Mouse (Mus musculus): ENCODE results near the gene Pdzrn3. TPM values are rescaled to one million over a fixed set of nuclear protein-coding genes. Genes with fewer than 3 reads are reported as not detected.

Gene Pdzrn3
- total RNA-seq, 1 experiment from 2014 or later: not detected

GRCm38 (mm10) chr6:101335744-101336143, 42.0 kb downstream of the Pdzrn3 start:
- no peak for ATAC-seq (ENCODE audit: extremely low read depth, insufficient number of reproducible peaks, low FRiP score, poor library complexity, severe bottlenecking)

DNA sequence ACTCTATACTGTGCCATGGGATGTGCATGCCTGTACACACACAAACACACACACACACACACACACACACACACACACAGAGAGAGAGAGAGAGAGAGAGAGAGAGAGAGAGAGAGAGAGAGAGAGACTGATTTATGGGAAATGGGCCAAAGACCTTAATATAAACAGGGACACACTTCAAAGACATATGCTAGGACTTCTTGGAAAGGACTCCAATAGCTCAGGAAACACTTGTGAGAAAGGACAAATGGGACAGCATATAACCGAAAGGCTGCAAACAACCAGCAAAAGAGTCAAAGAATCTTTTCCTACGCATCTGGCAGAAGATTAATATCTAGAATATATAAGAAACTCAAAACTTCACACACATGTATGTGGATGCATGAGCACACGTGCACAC, 43.2 kb downstream of the Pdzrn3 start:
- ATAC-seq (ENCODE audit: extremely low read depth, insufficient number of reproducible peaks, low FRiP score, poor library complexity, severe bottlenecking): no peak

GRCm38 (mm10) chr6:101330392-101330791, 47.3 kb downstream of the Pdzrn3 start:
- ATAC-seq (ENCODE audit: extremely low read depth, insufficient number of reproducible peaks, low FRiP score, poor library complexity, severe bottlenecking): no peak

DNA sequence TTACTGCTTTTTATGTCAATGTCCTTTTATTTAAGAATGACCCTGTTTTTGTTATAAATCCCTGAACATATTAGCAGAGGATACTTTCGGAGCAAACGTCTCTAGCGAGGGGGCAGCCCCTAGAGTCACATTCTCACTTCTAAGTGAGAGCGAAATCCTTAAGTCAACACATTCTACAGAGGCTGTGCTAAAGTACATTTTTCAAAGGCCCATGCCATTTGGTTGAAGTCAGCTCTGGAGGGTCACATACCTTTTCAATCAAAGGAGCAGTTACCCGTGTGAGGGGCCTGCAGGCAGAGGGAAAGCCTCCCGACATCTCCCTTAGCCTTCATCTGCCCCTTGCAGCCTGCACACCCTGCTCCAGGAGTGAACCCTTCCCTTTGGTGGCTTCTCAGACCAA, 48.2 kb downstream of the Pdzrn3 start:
- no peak for ATAC-seq (ENCODE audit: extremely low read depth, insufficient number of reproducible peaks, low FRiP score, poor library complexity, severe bottlenecking)

DNA sequence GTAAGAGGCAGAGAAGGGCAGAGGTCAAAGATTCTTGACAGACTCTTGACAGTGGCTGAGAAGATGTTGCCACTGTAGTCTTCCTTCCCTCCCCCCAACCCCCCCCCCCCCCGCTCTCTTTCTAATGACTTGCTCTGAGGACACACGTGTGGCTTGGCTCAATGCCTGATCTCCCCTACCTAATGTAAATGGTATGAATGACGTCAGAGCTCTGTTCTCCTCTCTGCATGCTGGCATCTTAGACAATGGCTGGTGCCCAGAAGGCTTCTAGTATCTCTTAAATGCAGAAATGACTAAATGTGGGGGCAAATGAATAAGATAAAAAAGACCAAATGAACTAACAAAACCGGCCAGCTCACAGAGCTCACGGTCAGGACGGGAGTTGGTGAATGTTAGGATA, 49.2 kb downstream of the Pdzrn3 start:
- no peak for ATAC-seq (ENCODE audit: extremely low read depth, insufficient number of reproducible peaks, low FRiP score, poor library complexity, severe bottlenecking)

GRCm38 (mm10) chr6:101327741-101328140, 50.0 kb downstream of the Pdzrn3 start:
- no peak for ATAC-seq (ENCODE audit: extremely low read depth, insufficient number of reproducible peaks, low FRiP score, poor library complexity, severe bottlenecking)

DNA sequence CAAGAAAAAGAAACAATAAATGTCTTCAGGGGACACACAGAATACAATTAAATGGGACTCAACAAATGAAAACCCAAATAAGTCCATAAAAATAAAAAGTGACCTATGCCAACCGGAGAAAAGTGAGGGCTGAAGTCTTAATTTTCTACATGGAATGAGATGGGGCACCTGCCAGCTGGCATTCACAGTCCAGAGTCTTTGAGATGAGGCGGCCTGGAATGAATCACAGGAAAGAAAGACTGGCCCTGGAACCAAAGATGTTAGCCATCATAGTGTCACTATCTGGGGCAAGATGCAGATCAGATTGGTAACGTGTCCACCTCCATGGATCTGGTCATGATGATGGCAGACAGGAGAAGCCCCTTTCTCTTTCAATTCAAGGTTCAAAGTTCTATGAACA, 50.5 kb downstream of the Pdzrn3 start:
- no peak for ATAC-seq (ENCODE audit: extremely low read depth, insufficient number of reproducible peaks, low FRiP score, poor library complexity, severe bottlenecking)

- ATAC-seq (ENCODE audit: extremely low read depth, insufficient number of reproducible peaks, low FRiP score, poor library complexity, severe bottlenecking): no peak
Measured at GRCm38 (mm10) chr6:101325842-101326639, 51.7 kb downstream of the Pdzrn3 start.

GRCm38 (mm10) chr6:101322580-101322979, 55.1 kb downstream of the Pdzrn3 start:
- no peak for ATAC-seq (ENCODE audit: extremely low read depth, insufficient number of reproducible peaks, low FRiP score, poor library complexity, severe bottlenecking)

GRCm38 (mm10) chr6:101320386-101320785, 57.3 kb downstream of the Pdzrn3 start:
- ATAC-seq (ENCODE audit: extremely low read depth, insufficient number of reproducible peaks, low FRiP score, poor library complexity, severe bottlenecking): no peak

DNA sequence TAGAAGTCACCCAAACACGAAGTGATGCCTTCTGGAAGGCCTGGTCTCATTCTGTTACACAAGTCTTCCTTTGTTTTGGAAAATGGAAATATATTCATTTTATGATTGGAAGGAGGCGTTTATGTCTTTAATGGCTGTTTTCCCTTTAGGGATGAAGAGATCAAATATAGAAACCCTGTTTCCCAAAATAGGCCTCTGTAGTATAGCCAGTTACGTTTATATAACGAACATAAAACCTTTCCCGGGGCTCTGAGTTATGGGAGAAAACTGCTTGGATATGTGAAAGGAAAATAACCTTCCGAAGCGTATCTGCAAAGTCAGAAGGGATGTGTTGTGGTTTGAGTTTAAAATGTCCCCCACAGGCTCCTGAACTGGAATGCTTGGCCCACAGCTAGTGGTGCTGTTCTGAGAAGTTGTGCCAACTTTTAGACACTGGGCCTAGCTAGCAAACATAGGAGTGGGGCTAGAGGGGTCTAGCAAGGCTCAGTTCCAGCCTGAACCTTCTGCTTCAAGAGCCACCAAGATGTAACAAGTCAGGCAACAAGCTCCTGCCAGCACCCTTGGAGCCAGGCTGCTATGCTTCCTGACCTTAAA, 58.2 kb downstream of the Pdzrn3 start:
- ATAC-seq (ENCODE audit: extremely low read depth, insufficient number of reproducible peaks, low FRiP score, poor library complexity, severe bottlenecking): no peak

- no peak for ATAC-seq (ENCODE audit: extremely low read depth, insufficient number of reproducible peaks, low FRiP score, poor library complexity, severe bottlenecking)
Measured at GRCm38 (mm10) chr6:101318530-101318929, 59.2 kb downstream of the Pdzrn3 start.

DNA sequence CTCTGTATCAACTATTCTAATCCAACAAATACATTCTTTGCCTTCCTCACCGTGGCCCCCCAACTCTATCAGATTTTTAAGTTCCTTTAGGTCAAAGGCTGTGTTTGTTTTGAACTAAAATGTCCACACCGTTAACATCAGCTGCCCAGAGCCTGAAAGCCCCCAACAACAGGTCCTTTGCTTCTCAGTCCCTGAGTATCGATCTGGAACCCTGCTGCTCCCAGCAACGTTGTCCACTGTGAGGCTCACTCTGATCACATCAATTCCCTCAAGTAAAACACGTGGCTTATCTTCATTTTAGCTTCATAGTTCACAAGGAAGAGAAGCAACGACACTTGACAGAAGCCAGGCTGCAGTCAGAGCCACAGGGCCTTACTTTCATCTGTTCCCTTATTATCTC, 66.3 kb downstream of the Pdzrn3 start:
- ATAC-seq (ENCODE audit: extremely low read depth, insufficient number of reproducible peaks, low FRiP score, poor library complexity, severe bottlenecking): no peak

DNA sequence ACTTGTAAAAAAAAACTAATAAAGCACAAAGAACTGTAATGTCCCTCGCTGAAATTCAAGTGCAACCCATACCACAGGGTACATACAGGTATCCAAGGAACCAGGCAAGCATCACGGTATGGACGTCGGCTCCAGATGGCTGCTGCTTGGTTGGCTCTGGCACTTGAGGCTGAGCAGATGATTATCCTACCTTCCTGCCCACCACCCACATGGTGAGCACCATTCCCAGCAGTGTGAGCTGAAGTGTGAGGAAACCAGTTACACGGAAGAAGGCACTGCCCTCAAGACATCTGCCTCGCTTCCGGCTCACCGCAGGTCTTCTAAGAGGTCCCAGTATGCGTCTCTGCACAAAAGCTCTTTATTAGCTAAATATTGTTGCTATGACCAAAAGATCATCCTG, 67.2 kb downstream of the Pdzrn3 start:
- no peak for ATAC-seq (ENCODE audit: extremely low read depth, insufficient number of reproducible peaks, low FRiP score, poor library complexity, severe bottlenecking)

- ATAC-seq (ENCODE audit: extremely low read depth, insufficient number of reproducible peaks, low FRiP score, poor library complexity, severe bottlenecking): no peak
Measured at GRCm38 (mm10) chr6:101307964-101308531, 69.6 kb downstream of the Pdzrn3 start.

GRCm38 (mm10) chr6:101306834-101307233, 70.9 kb downstream of the Pdzrn3 start:
- ATAC-seq (ENCODE audit: extremely low read depth, insufficient number of reproducible peaks, low FRiP score, poor library complexity, severe bottlenecking): no peak

GRCm38 (mm10) chr6:101305543-101305942, 72.2 kb downstream of the Pdzrn3 start:
- ATAC-seq (ENCODE audit: extremely low read depth, insufficient number of reproducible peaks, low FRiP score, poor library complexity, severe bottlenecking): no peak

DNA sequence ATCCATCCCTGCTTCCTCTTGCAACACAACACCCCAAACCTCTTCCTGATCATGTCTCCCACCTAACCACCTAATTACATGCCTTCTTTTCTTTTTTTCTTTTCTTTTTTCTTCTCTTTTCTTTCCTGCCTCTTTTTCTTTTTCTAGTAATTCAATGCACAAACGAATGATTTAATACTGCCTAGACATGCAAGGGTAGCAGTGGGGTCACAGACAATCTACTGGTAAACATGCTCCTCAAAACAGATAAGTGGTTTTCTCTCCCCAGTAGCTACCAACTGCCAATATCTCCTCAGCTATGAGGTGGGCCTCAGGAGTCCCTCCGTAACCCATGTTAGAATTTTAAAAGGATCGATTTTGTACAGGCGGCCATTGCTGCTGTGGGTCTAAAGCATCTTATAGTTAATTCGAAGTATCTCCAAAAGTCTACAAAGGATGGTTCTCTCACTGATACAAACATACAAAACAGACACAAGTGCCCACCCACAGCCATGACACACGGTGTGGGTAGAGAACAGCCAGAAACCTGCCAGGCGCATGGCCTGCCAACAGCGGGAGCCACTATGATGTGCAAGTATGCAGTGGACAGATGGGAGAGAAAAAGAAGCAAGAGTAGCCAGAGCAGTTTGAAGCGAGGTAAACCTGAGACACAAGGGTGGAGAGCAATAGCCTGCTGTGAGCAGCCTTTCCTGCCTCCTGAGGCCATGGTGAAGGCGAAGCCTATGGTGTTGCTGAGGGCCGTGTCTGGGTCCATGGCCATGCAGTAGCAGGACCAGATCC, 73.5 kb downstream of the Pdzrn3 start:
- no peak for ATAC-seq (ENCODE audit: extremely low read depth, insufficient number of reproducible peaks, low FRiP score, poor library complexity, severe bottlenecking)

DNA sequence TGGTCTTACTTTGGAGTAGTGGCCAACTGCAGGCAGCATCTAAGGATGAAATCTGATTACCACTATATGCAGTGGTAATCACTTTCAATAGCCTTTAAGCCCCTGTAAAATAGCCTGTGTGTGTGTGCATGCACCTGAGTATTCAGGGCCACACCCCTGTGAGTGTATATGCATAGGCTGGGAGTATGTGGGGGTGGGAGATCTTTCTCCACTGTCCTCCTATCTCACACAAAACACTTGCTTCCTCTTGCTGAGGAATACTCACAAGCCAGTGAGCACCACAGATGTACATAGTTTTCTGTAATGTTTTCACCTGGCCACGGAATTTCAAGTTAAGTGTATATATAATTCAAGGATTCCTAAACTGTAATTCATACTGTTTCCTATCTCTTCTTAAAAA, 74.2 kb downstream of the Pdzrn3 start:
- no peak for ATAC-seq (ENCODE audit: extremely low read depth, insufficient number of reproducible peaks, low FRiP score, poor library complexity, severe bottlenecking)

DNA sequence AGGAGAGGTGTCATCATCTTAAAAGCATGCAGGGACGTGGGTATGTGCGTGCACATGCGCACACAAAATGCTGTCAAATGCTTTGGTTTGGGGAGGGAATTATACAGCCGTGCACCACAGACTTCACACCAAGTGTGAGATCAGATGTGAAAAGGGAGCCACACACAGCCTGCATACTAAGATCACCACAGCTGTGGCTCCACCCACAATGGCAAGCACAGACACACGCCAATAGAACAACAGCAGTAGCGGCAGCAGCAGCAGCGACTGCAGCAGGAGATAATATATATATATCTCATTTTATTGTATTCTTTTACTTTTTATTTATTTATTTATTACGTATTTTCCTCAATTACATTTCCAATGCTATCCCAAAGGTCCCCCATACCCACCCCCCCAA, 76.5 kb downstream of the Pdzrn3 start:
- no peak for ATAC-seq (ENCODE audit: extremely low read depth, insufficient number of reproducible peaks, low FRiP score, poor library complexity, severe bottlenecking)
